Mouse (Mus musculus): ENCODE data around the gene Sec14l1. TPM values are rescaled to one million over a fixed set of nuclear protein-coding genes. Genes with fewer than 3 reads are reported as not detected.
"Not testable (repeated sequence)": the region's sequence is repeated elsewhere in the genome, so short reads cannot be mapped to it uniquely, and the experiment has no call there.

The Sec14l1 gene
- 57.6 and 67.0 TPM in 2 replicates for polyA plus RNA-seq (2015; fragmentation: Nextera tagmentation; extraction: Ambion mirVana)

DNA sequence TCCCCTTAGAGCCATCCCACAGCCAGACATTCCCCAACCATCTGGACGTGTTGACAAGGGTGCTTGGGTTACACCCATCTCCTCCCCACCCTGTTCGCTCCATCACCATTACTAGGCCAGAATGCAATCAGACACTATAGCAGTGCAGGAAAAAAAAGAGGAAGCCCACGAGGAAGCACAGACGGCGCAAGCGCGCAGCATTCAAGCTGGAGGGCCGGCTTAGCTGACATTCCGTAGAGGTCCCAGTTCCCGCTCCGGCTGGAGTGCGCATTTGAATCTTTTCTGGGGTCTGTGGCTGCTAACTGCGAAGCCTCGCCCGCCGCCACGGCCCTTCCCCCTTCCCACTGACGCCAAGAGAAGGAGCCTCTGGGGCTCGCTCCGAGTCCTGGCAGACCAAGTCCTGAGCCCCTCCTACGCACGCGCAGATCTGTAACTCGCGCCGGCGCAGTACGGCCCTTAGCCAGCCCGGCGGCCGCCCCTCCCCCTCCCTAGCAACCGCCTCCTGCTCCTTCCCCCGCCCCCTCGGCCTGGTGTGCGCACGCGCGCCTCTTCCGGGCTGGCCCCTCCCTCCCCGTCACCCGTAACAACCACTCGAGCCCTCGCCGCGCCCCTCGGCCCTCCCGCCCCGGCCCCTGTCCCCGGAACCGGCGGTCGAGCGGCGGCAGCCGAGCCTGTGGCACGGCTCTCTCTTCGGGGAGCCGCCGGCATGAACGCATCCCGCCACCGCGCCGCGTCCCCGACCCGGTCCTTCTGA is at the start of gene Sec14l1:
Gene Sec14l1 (plus strand): TSS at position 577 of the 754 bp plus-strand sequence.
- under 1% methylated on average over 62 of the region's 67 CpGs for WGBS
- H3K9ac ChIP-seq = peak within 1 kb of the TSS; percentile 95
- H3K9me3 ChIP-seq = no peaks in the 10 kb centered on the region
- peak; percentile 97 for ATAC-seq (ENCODE audit: low read depth)
- H3K27me3 ChIP-seq = no peaks in the 10 kb centered on the region
- peak within 1 kb of the TSS; percentile 98 for H3K27ac ChIP-seq (replicated peaks)
- H3K36me3 ChIP-seq = peaks cover 15% of the 10 kb centered on the region
- peaks cover 52% of the 10 kb centered on the region for H3K4me1 ChIP-seq (replicated peaks)
- H3K4me3 ChIP-seq = peak within 1 kb of the TSS; percentile 89
- peak within 1 kb of the TSS; percentile 70 for H3K4me2 ChIP-seq

GRCm38 (mm10) chr11:117065602-117066001 is 49.4 kb upstream of the Sec14l1 start:
- WGBS = 89% methylated on average over 5 of the region's 5 CpGs
- not testable (repeated sequence) for H3K27me3 ChIP-seq; H3K27ac ChIP-seq (replicated peaks); H3K36me3 ChIP-seq; ATAC-seq (ENCODE audit: low read depth); H3K4me2 ChIP-seq; H3K9me3 ChIP-seq; H3K4me3 ChIP-seq; H3K9ac ChIP-seq
- H3K4me1 ChIP-seq (replicated peaks) = peaks cover 24% of the 10 kb centered on the region

DNA sequence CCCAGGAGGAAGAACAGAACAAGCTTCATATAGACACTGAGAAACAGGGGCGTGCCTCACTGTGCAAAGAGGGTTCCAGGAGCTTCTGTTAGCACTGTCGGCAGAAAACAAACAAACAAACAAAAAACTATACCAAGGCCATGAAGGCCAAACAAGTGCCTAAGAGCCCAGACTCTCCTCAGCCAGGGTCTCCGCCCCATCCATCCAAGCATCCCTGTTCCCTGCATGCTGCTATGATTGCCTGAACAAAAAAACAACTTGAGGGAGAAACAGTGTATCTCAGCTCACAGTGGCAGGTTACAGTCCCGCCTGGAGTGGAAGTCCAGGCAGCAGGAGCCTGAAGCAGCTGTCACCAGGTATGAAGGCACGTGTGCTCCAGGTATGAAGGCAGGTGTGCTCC is 48.2 kb upstream of the Sec14l1 start:
- no peaks in the 10 kb centered on the region for H3K36me3 ChIP-seq
- no peak overlapping the region for H3K4me2 ChIP-seq
- no peaks in the 10 kb centered on the region for H3K9me3 ChIP-seq
- no peak overlapping the region for H3K27ac ChIP-seq (replicated peaks)
- H3K4me1 ChIP-seq (replicated peaks) = peaks cover 21% of the 10 kb centered on the region
- H3K27me3 ChIP-seq = peaks cover 7% of the 10 kb centered on the region
- ATAC-seq (ENCODE audit: low read depth) = no peak
- WGBS = 76% methylated on average over 5 of the region's 5 CpGs
- H3K4me3 ChIP-seq = no peak overlapping the region
- H3K9ac ChIP-seq = no peak overlapping the region

GRCm38 (mm10) chr11:117068332-117068731 is 46.6 kb upstream of the Sec14l1 start:
- no peak overlapping the region for H3K4me3 ChIP-seq
- no peak for ATAC-seq (ENCODE audit: low read depth)
- WGBS = 88% methylated on average over 1 of the region's 1 CpGs
- H3K27me3 ChIP-seq = peaks cover 7% of the 10 kb centered on the region
- no peaks in the 10 kb centered on the region for H3K36me3 ChIP-seq
- H3K9me3 ChIP-seq = no peaks in the 10 kb centered on the region
- no peak overlapping the region for H3K9ac ChIP-seq
- H3K4me1 ChIP-seq (replicated peaks) = peaks cover 10% of the 10 kb centered on the region; the same call in 1 of the 2 replicates
- no peak overlapping the region for H3K4me2 ChIP-seq
- H3K27ac ChIP-seq (replicated peaks) = no peak overlapping the region

GRCm38 (mm10) chr11:117069027-117069426 is 45.9 kb upstream of the Sec14l1 start:
- no peak for ATAC-seq (ENCODE audit: low read depth)
- Histone ChIP-seq H3K4me2 (no peak overlapping the region), H3K27ac (replicated peaks) (no peak overlapping the region), H3K36me3 (no peaks in the 10 kb centered on the region), H3K9ac (no peak overlapping the region), H3K9me3 (no peaks in the 10 kb centered on the region), H3K4me3 (no peak overlapping the region), H3K27me3 (peaks cover 7% of the 10 kb centered on the region), H3K4me1 (replicated peaks) (peaks cover 3% of the 10 kb centered on the region; the same call in 1 of the 2 replicates)
- 78% methylated on average over 3 of the region's 3 CpGs for WGBS

DNA sequence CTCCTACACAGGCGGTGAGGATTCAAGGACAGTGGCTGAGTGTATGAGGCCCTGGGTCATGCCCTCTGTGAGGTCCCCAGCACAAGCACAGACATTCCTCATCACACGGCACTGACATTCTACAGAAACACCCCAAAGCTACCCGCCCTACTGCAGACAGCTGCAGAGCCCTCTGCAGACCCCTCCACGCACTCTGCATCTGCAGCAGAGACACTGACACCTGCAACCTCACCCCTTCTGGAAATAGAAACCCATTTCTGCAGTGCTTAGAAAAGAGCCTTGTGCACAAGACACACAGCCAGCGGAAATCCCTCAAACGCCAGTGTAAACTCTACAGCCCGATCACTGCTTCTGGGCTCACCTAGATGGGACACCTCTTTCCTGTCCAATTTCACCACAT is 44.3 kb upstream of the Sec14l1 start:
- H3K4me1 ChIP-seq (replicated peaks) = peaks cover under 1% of the 10 kb centered on the region; the same call in 1 of the 2 replicates
- no peak for ATAC-seq (ENCODE audit: low read depth)
- no peak overlapping the region for H3K4me3 ChIP-seq
- no peak overlapping the region for H3K9ac ChIP-seq
- H3K36me3 ChIP-seq = no peaks in the 10 kb centered on the region
- WGBS = 84% methylated on average over 7 of the region's 7 CpGs
- H3K9me3 ChIP-seq = no peaks in the 10 kb centered on the region
- H3K27me3 ChIP-seq = peaks cover 7% of the 10 kb centered on the region
- no peak overlapping the region for H3K27ac ChIP-seq (replicated peaks)
- H3K4me2 ChIP-seq = no peak overlapping the region

DNA sequence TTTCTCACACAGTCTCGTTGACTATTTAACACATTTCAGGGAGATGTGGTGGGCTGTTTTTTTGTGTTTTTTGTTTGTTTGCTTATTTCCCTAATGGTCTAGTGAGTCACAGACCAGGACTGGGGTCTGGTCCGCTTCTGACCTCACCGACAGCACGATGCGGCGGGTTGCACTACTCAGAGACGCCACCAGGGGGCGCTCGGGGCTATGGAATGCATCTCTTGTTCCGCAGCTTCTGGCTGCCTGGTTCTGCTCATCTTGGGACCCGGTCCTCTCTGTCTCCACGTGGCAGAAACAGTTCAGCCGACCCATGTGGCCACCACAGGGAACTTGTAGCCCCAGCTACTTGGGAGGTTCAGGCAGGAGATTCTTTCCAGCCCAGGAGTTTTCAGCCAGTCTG is 42.8 kb upstream of the Sec14l1 start:
- H3K4me3 ChIP-seq = no peak overlapping the region
- no peak overlapping the region for H3K4me2 ChIP-seq
- peaks cover 9% of the 10 kb centered on the region for H3K4me1 ChIP-seq (replicated peaks)
- H3K9ac ChIP-seq = no peak overlapping the region
- H3K9me3 ChIP-seq = no peaks in the 10 kb centered on the region
- H3K36me3 ChIP-seq = no peaks in the 10 kb centered on the region
- H3K27ac ChIP-seq (replicated peaks) = no peak overlapping the region
- under 1% methylated on average over 13 of the region's 13 CpGs for WGBS
- H3K27me3 ChIP-seq = peaks cover 7% of the 10 kb centered on the region
- no peak for ATAC-seq (ENCODE audit: low read depth)

- H3K9ac ChIP-seq = no peak overlapping the region
- H3K9me3 ChIP-seq = no peaks in the 10 kb centered on the region
- ATAC-seq (ENCODE audit: low read depth) = no peak
- H3K4me1 ChIP-seq (replicated peaks) = peaks cover 20% of the 10 kb centered on the region
- no peak overlapping the region for H3K27ac ChIP-seq (replicated peaks)
- peaks cover 7% of the 10 kb centered on the region for H3K27me3 ChIP-seq
- no peak overlapping the region for H3K4me3 ChIP-seq
- no peak overlapping the region for H3K4me2 ChIP-seq
- H3K36me3 ChIP-seq = peaks cover 6% of the 10 kb centered on the region
- WGBS = 95% methylated on average over 9 of the region's 9 CpGs
These were observed 41.5 kb upstream of the Sec14l1 start for GRCm38 (mm10) chr11:117073426-117073825.

DNA sequence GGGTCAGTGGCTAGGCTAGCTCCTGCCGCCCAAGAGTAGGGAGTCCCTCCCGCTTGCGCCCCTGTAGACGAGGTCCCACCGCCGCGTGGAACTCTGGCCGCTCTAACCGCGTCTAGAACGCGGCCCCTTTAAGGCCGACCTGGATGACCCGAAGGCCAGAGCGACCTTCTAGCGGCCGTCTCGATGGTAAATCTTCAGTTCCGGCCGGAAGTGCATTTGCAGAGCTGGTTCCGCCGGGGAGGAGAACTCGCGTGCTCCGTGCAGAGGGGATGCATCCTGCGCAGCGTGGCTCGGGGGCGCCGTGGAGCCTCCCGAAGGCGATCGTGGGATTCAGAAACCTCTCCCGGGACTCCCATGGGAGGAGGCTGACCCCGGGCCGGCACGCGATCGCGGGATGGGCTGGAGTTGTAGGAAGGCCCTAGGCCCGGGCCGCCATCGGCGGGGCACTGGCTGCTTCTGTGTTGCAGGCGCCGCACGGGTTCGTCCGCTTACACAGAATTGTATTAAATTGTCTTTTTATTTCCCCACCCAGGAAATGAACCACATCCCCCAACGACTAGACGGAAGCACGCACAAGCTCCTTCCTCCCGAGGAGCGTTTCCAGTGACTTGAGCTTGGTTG is 38.3 kb upstream of the Sec14l1 start:
- no peaks in the 10 kb centered on the region for H3K9me3 ChIP-seq
- H3K4me1 ChIP-seq (replicated peaks) = peaks cover 31% of the 10 kb centered on the region
- under 1% methylated on average over 54 of the region's 54 CpGs for WGBS
- H3K27ac ChIP-seq (replicated peaks) = peak overlapping the region; percentile 81
- ATAC-seq (ENCODE audit: low read depth) = peak; percentile 79
- H3K4me2 ChIP-seq = peak overlapping the region; percentile 81
- no peaks in the 10 kb centered on the region; the same call in 1 of the 2 replicates for H3K27me3 ChIP-seq
- H3K36me3 ChIP-seq = peaks cover 32% of the 10 kb centered on the region
- peak overlapping the region; percentile 90 for H3K4me3 ChIP-seq
- H3K9ac ChIP-seq = peak overlapping the region; percentile 87

DNA sequence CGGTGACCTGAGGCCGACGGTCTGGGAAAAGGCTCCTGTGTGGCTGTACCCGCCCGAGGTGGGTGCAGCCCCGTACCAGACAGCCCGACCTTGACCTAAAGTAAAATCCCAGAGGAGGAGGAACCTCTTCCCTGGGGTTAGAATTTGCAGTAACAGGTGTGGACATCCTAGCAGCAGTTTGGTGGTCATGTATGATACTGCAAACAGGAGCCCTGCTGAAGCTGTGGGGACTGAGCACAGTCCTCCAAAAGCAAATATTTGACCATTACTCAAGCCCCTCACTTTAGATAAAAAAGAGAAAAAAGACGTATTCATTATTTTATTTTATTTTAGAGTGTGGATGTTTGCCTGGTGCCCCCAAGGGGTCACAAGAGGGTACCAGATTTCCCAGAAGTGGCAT is 37.7 kb upstream of the Sec14l1 start:
- peaks cover 36% of the 10 kb centered on the region for H3K4me1 ChIP-seq (replicated peaks)
- H3K4me2 ChIP-seq = peak overlapping the region; percentile 81
- H3K4me3 ChIP-seq = peak overlapping the region; percentile 90
- H3K9ac ChIP-seq = peak overlapping the region; percentile 87
- WGBS = 1% methylated on average over 8 of the region's 8 CpGs
- no peaks in the 10 kb centered on the region for H3K27me3 ChIP-seq
- peak overlapping the region; percentile 81; the same call in 1 of the 2 replicates for H3K27ac ChIP-seq (replicated peaks)
- no peak for ATAC-seq (ENCODE audit: low read depth)
- H3K36me3 ChIP-seq = peaks cover 32% of the 10 kb centered on the region
- no peaks in the 10 kb centered on the region for H3K9me3 ChIP-seq

DNA sequence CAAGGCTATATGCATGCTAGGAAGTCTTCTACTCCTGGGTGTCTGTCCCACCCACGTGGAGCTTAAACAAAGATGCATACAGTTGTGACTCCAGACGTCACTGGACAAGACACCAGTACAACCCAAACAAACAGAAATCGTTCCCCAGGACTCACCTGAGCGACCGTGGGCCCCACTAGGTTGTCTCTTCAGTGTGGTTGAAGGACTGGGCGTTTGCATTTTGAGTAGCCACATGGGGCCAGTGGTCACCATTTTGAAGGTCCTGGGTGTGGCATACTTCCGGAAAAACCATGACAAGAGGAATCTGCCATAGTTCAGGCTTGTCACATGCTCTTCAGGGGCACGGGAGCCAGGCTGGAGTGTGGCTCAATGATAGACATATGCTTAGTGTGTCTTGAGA is 37.1 kb upstream of the Sec14l1 start:
- Histone ChIP-seq H3K27me3 (no peaks in the 10 kb centered on the region), H3K9me3 (no peaks in the 10 kb centered on the region), H3K4me2 (peak overlapping the region; percentile 81), H3K27ac (replicated peaks) (no peak overlapping the region), H3K36me3 (peaks cover 32% of the 10 kb centered on the region), H3K4me1 (replicated peaks) (peaks cover 43% of the 10 kb centered on the region), H3K4me3 (peak overlapping the region; percentile 90; the same call in 1 of the 2 replicates), H3K9ac (peak overlapping the region; percentile 87; the same call in 1 of the 2 replicates)
- WGBS = 85% methylated on average over 8 of the region's 8 CpGs
- ATAC-seq (ENCODE audit: low read depth) = no peak

GRCm38 (mm10) chr11:117078637-117079240 is 36.2 kb upstream of the Sec14l1 start:
- 93% methylated on average over 12 of the region's 12 CpGs for WGBS
- ATAC-seq (ENCODE audit: low read depth) = no peak
- Histone ChIP-seq H3K27ac (replicated peaks) (no peak overlapping the region), H3K4me3 (no peak overlapping the region), H3K4me2 (no peak overlapping the region), H3K9me3 (no peaks in the 10 kb centered on the region), H3K9ac (no peak overlapping the region), H3K36me3 (peaks cover 37% of the 10 kb centered on the region), H3K4me1 (replicated peaks) (peaks cover 47% of the 10 kb centered on the region), H3K27me3 (no peaks in the 10 kb centered on the region)
